ENCODE assay signal across 8 mouse cellular contexts in genomic region chr4:155811929-155812664, GRCm38 (mm10). TPM values are rescaled to one million over a fixed set of nuclear protein-coding genes. Genes with fewer than 3 reads are reported as not detected.
A peak's percentile ranks its signal among the peaks of the same experiment; 100 is the strongest.
DNase-seq lines count a peak whose midpoint lies in the region; ATAC-seq lines count a peak whose summit lies in the region.

Gene Ccnl2, plus strand, starts transcription at chr4:155812489.

- no peaks in the 10 kb centered on the region for H3K27me3 ChIP-seq in lung, embryonic 16.5 days (ENCODE audit: control insufficient read depth, insufficient read depth, low read depth, low read length)

- peaks cover 9% of the 10 kb centered on the region for H3K4me1 ChIP-seq in lung, embryonic 16.5 days (replicated peaks; ENCODE audit: control insufficient read depth, insufficient read depth, low read length)

- peak; percentile 99 to 100 for ATAC-seq in hematopoietic stem cell, adult 5-6 weeks (replicated peaks in 1 of 2; ENCODE audit: insufficient read depth in 1 of 2, low FRiP score in 2 of 2, low TSS enrichment in 1 of 2, low read depth in 1 of 2, poor library complexity in 2 of 2, severe bottlenecking in 2 of 2)
- ATAC-seq in lung, embryonic 16.5 days (ENCODE audit: low read depth): peak; percentile 99

- peaks cover 51% of the 10 kb centered on the region for H3K36me3 ChIP-seq in lung, embryonic 16.5 days (ENCODE audit: control insufficient read depth, insufficient read depth, low read length)

- DNase-seq in MEL-GATA-1-ER (ENCODE audit: extremely low read depth, low read depth): peak; percentile 93
- peak; percentile 85 for DNase-seq in cerebellum, adult 8-10 months
- peak; percentile 94 for DNase-seq in forelimb bud, embryonic 11.5 days (ENCODE audit: low read depth, low spot score)
- peak; percentile 52 for DNase-seq in layer of hippocampus, adult 9-10 months (ENCODE audit: low spot score)
- peak; percentile 88 for DNase-seq in ovary, postnatal 10 days (ENCODE audit: low spot score)
- DNase-seq in thymus, postnatal 10 days (ENCODE audit: low spot score in 2 of 2): peak; percentile 90 to 93

- H3K4me3 ChIP-seq in lung, embryonic 16.5 days (ENCODE audit: low read length): peak within 1 kb of the TSS; percentile 93

- peak within 1 kb of the TSS; percentile 94 for H3K27ac ChIP-seq in lung, embryonic 16.5 days (ENCODE audit: low read length)

- under 1% methylated on average over 48 of the region's 60 CpGs for WGBS in lung, embryonic 16.5 days

- H3K9ac ChIP-seq in lung, embryonic 16.5 days (ENCODE audit: low read length): peak within 1 kb of the TSS; percentile 99

- H3K4me2 ChIP-seq in lung, embryonic 16.5 days (ENCODE audit: low read depth, low read length): peak within 1 kb of the TSS; percentile 74

- no peaks in the 10 kb centered on the region for H3K9me3 ChIP-seq in lung, embryonic 16.5 days (ENCODE audit: control insufficient read depth, low read length)

RNA-seq across cellular contexts. Expression of gene Ccnl2, which starts in this region (rescaled TPM):
- total RNA-seq in hematopoietic stem cell, adult 5-6 weeks (2017): 120 and 133 TPM in 2 replicates
- 179 and 185 TPM in 2 replicates for polyA plus RNA-seq in lung, embryonic 16.5 days (2015; fragmentation: Nextera tagmentation; extraction: Ambion mirVana)

Comparison
In these comparisons a context has a peak if more than half of its experiments do, and no peak if none do; other contexts are left out.
1. Peak in every context shown above with its lines: DNase-seq, ATAC-seq, H3K4me3 ChIP-seq and H3K27ac ChIP-seq.